Mouse (Mus musculus): ENCODE measurements around the gene Sema5b.

- TF ChIP-seq POLR2A (IDR thresholded peaks at IDR 0.05; ENCODE audit: borderline replicate concordance, low read depth, low read length) (no peak), CTCF (IDR thresholded peaks at IDR 0.05; ENCODE audit: low read depth, low read length) (no peak)
Observed at GRCm38 (mm10) chr16:35585126-35585694, 44.3 kb downstream of the Sema5b start.
